Mouse (Mus musculus): ENCODE measurements at regions not wholly inside any gene's neighbourhood (a gene's known extent, or its start where the extent isn't known, plus 50 kb on each side); places are given as distances from the start of the nearest gene placed in this dataset.

DNA sequence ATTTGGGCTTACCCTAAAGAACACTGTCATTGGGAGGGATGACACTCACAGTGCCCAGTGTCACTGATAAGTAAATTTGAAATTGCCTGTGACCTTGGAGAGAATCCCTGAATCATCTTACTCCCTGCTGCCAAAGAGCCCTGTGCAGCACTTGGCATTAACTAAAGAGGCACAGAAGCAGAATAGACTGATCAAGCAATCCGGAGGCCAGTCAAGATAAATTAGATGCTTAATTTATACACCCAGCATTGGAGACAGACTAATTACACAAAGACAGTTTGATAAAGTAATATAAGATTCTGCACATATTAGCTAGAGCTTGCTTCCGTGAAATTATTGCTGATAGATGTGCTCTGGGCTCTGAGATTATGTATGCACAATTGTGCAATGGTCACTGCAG is 847.6 kb downstream of the Cdh11 start:
- Histone ChIP-seq H3K4me3 (no peak overlapping the region), H3K36me3 (ENCODE audit: control insufficient read depth, insufficient read depth, low read length) (no peaks in the 10 kb centered on the region), H3K9ac (ENCODE audit: low read depth, low read length) (no peak overlapping the region), H3K27me3 (ENCODE audit: control insufficient read depth, insufficient read depth, low read length) (no peaks in the 10 kb centered on the region), H3K79me2 (replicated peaks; ENCODE audit: control insufficient read depth, insufficient read depth, low read length) (no peaks in the 10 kb centered on the region), H3K27ac (no peak overlapping the region), H3K4me1 (ENCODE audit: control insufficient read depth, insufficient read depth, low read length) (no peaks in the 10 kb centered on the region)
- intact Hi-C loops (cut with DNase I), result no loop called here
- TF ChIP-seq CTCF (IDR thresholded peaks at IDR 0.05) (no peak), POLR2A (IDR thresholded peaks at IDR 0.05; ENCODE audit: insufficient read depth, low read depth, low read length) (no peak), EP300 (IDR thresholded peaks at IDR 0.05; ENCODE audit: insufficient read depth, low read depth, low read length) (no peak)
- 60% methylated on average over 2 of the region's 2 CpGs for WGBS
- no peak for DNase-seq

DNA sequence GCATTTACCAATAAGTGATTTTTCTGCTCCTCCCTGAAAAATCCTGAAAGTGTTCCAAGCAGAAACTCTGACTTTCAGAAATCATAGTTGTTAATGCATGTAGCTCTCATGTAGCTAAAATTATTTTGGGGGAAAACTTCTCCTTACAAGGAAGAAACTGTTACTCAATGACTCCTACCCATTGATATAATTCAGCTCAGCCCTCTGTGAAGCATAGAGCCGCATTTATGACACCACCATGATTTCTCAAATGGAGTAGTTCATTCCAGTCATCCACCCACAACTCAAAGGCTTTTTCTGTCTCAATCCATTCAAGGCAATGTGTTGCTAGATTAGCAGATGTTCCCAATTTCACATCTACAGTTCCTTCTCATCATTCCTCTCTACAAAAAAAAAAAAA is 871.8 kb downstream of the Cdh11 start:
- Histone ChIP-seq H3K36me3 (ENCODE audit: control insufficient read depth, insufficient read depth, low read length) (no peaks in the 10 kb centered on the region), H3K4me3 (no peak overlapping the region), H3K27me3 (ENCODE audit: control insufficient read depth, insufficient read depth, low read length) (no peaks in the 10 kb centered on the region), H3K79me2 (replicated peaks; ENCODE audit: control insufficient read depth, insufficient read depth, low read length) (no peaks in the 10 kb centered on the region), H3K27ac (no peak overlapping the region), H3K4me1 (ENCODE audit: control insufficient read depth, insufficient read depth, low read length) (no peaks in the 10 kb centered on the region), H3K9ac (ENCODE audit: low read depth, low read length) (no peak overlapping the region)
- TF ChIP-seq EP300 (IDR thresholded peaks at IDR 0.05; ENCODE audit: insufficient read depth, low read depth, low read length) (no peak), POLR2A (IDR thresholded peaks at IDR 0.05; ENCODE audit: insufficient read depth, low read depth, low read length) (no peak), CTCF (IDR thresholded peaks at IDR 0.05) (no peak)
- intact Hi-C loops (cut with DNase I), result no loop called here
- 91% methylated on average over 1 of the region's 1 CpGs for WGBS
- no peak for DNase-seq

All from heart, adult 2 months (tissue).